Mouse (Mus musculus) small intestine, adult 2 months (tissue): ENCODE measurements around the gene Ap3d1.

Experiments
- CTCF ChIP-seq: fragments of 200-500 bp; IDR thresholded peaks from 2 replicates; pipeline ENCODE4 v1.5.1; 2012; ENCODE audit warnings: low read depth, mild to moderate bottlenecking, control low read depth, inconsistent platforms, low read length, moderate library complexity, mixed read lengths; ENCODE audit not compliant: insufficient replicate concordance, insufficient read length; ENCODE audit errors: extremely low read depth
- POLR2A ChIP-seq: fragments of 200-500 bp; IDR thresholded peaks from 2 replicates; pipeline ENCODE4 v1.6.1; 2012; ENCODE audit warnings: low read depth, mild to moderate bottlenecking, control low read depth, inconsistent platforms, low read length, moderate library complexity

DNA sequence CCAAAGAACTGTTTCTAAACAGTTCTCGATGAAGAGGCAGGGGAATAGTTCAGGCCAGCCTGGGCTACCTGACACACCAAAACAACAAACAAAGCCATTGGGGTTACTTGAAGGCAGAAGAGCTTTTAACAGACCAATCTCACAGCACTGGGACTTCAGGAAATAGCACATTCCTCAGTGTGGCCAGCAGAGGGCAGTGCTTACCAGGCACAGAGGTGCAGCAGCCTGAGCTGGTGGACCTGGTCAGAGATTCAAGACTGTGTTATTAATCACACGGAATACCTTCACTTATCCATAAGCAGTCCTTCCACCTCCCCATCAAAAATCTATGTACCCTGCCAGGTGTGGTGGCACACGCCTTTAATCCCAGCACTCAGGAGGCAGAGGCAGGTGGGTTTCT is 5.3 kb upstream of the Ap3d1 start:
- no peak for TF ChIP-seq POLR2A
- peak; percentile 88; the same call in 1 of the 2 replicates for TF ChIP-seq CTCF
